23 mouse cellular contexts compared by ENCODE assay signal in genomic region chr7:126087602-126088001, GRCm38 (mm10). TPM values are rescaled to one million over a fixed set of nuclear protein-coding genes. Genes with fewer than 3 reads are reported as not detected.
A peak's percentile ranks its signal among the peaks of the same experiment; 100 is the strongest.
DNase-seq lines count a peak whose midpoint lies in the region; ATAC-seq and TF ChIP-seq lines count a peak whose summit lies in the region.
"Had no signal": no experiment of that assay in that cellular context is flagged by ENCODE, and none has a peak within 500 bp of the region (broad histone marks: within the 10 kb centered on the region; RNA-seq: fewer than 3 reads in every experiment).

No protein-coding gene starts in this region.

- H3K9me3 ChIP-seq in forebrain, embryonic 15.5 days = no peaks in the 10 kb centered on the region
- H3K9me3 ChIP-seq: embryonic facial prominence, embryonic 10.5 days; embryonic facial prominence, embryonic 15.5 days; liver, embryonic 15.5 days; neural tube, embryonic 15.5 days had no signal

- peak; percentile 26 for DNase-seq in left cerebral cortex, postnatal 4 days
- no peak for DNase-seq in left cerebral cortex, adult 11 months (ENCODE audit: low spot score)
- peak; percentile 25 for DNase-seq in thymus, adult 2 months
- no peak for DNase-seq in cerebellum, postnatal 14 days
- no peak for DNase-seq in ovary, postnatal 36 days (ENCODE audit: low spot score)
- DNase-seq: adrenal gland, postnatal 25 days; cerebellum, adult 2 months; gastrocnemius, adult 2 months; gastrocnemius, postnatal 36 days; heart, adult 18-20 months; kidney, postnatal 14 days; layer of hippocampus, adult 9-11 months; right cerebral cortex, adult 18-20 months; spleen, adult 18-20 months had no signal

- H3K4me1 ChIP-seq in forebrain, embryonic 15.5 days = peaks cover 40% of the 10 kb centered on the region
- no peaks in the 10 kb centered on the region for H3K4me1 ChIP-seq in thymus, adult 2 months (replicated peaks; ENCODE audit: control insufficient read depth, insufficient read depth, low read length)
- H3K4me1 ChIP-seq: liver, embryonic 15.5 days had no signal

- no peak overlapping the region; the same call in 1 of the 2 replicates for H3K27ac ChIP-seq in forebrain, embryonic 15.5 days (replicated peaks)
- H3K27ac ChIP-seq in thymus, adult 2 months (ENCODE audit: control insufficient read depth, insufficient read depth, low read length) = no peak overlapping the region
- H3K27ac ChIP-seq: embryonic facial prominence, embryonic 10.5 days; embryonic facial prominence, embryonic 15.5 days; gastrocnemius, adult 2 months; hindbrain, embryonic 13.5 days; liver, embryonic 15.5 days; neural tube, embryonic 15.5 days had no signal

- intact Hi-C loops in left cerebral cortex, postnatal 4 days (cut with DNase I) = loop anchor here (10.0 kb wide), 4 partner anchors 253 to 413 kb away; no protein-coding TSS in a partner anchor

- 48% methylated on average over 10 of the region's 10 CpGs for WGBS in forebrain, embryonic 15.5 days
- 67% methylated on average over 10 of the region's 10 CpGs for WGBS in thymus, adult 2 months

- no peak overlapping the region for H3K4me2 ChIP-seq in forebrain, embryonic 15.5 days (replicated peaks)
- H3K4me2 ChIP-seq: embryonic facial prominence, embryonic 15.5 days; heart, embryonic 11.5 days; hindbrain, embryonic 13.5 days; liver, embryonic 15.5 days; lung, embryonic 14.5 days; neural tube, embryonic 15.5 days had no signal

- no peaks in the 10 kb centered on the region for H3K36me3 ChIP-seq in forebrain, embryonic 15.5 days
- no peaks in the 10 kb centered on the region for H3K36me3 ChIP-seq in thymus, adult 2 months (ENCODE audit: control insufficient read depth, insufficient read depth, low read length)
- H3K36me3 ChIP-seq: embryonic facial prominence, embryonic 10.5 days; embryonic facial prominence, embryonic 15.5 days; hindbrain, embryonic 13.5 days; liver, embryonic 15.5 days; neural tube, embryonic 15.5 days had no signal

- peak; percentile 24; the same call in 1 of the 2 replicates for ATAC-seq in forebrain, embryonic 15.5 days (replicated peaks)
- ATAC-seq: intestine, embryonic 16.5 days had no signal

- no peak overlapping the region for H3K4me3 ChIP-seq in forebrain, embryonic 15.5 days
- H3K4me3 ChIP-seq in thymus, adult 2 months (ENCODE audit: control insufficient read depth, insufficient read depth, low read length) = no peak overlapping the region
- H3K4me3 ChIP-seq: embryonic facial prominence, embryonic 10.5 days; embryonic facial prominence, embryonic 15.5 days; gastrocnemius, adult 2 months; hindbrain, embryonic 13.5 days; liver, embryonic 15.5 days; neural tube, embryonic 15.5 days had no signal

- TF ChIP-seq POLR2A in thymus, adult 2 months (IDR thresholded peaks at IDR 0.05; ENCODE audit: control insufficient read depth, extremely low read depth, insufficient read depth, low read length, poor library complexity) = no peak

- TF ChIP-seq CTCF in thymus, adult 2 months (IDR thresholded peaks at IDR 0.05; ENCODE audit: borderline replicate concordance, control insufficient read depth, extremely low read depth, insufficient read depth, low read length, poor library complexity) = no peak

- H3K27me3 ChIP-seq in forebrain, embryonic 15.5 days = peaks cover 29% of the 10 kb centered on the region
- peaks cover 3% of the 10 kb centered on the region; the same call in 1 of the 2 replicates for H3K27me3 ChIP-seq in thymus, adult 2 months (ENCODE audit: control insufficient read depth, insufficient read depth, low read length)

- no peak overlapping the region for H3K9ac ChIP-seq in forebrain, embryonic 15.5 days (replicated peaks)
- H3K9ac ChIP-seq: embryonic facial prominence, embryonic 15.5 days; hindbrain, embryonic 13.5 days; liver, embryonic 15.5 days; lung, embryonic 14.5 days; neural tube, embryonic 15.5 days had no signal

RNA-seq across cellular contexts. Expression of gene Gsg1l, which starts 5.4 kb away (rescaled TPM):
- 10 to 100 TPM; 16.4 to 19.2 TPM for total RNA-seq in left cerebral cortex, postnatal 4 days (2021)
- 5.1 and 5.4 TPM in 2 replicates for polyA plus RNA-seq in forebrain, embryonic 15.5 days (2015; fragmentation: Nextera tagmentation; extraction: Ambion mirVana)
- 0.18 and 0.94 TPM in 2 replicates for polyA plus RNA-seq in thymus, adult 2 months (2012; rRNA removed)
- total RNA-seq: gastrocnemius, adult 2 months; gastrocnemius, postnatal 36 days had no signal

Comparison
In these comparisons a context has a peak if more than half of its experiments do, and no peak if none do; other contexts are left out.
1. DNase-seq: peak in left cerebral cortex, postnatal 4 days (single experiment) and thymus, adult 2 months (single experiment); none in left cerebral cortex, adult 11 months (single experiment), cerebellum, postnatal 14 days (0 of 2) and ovary, postnatal 36 days (single experiment).